Mouse (Mus musculus) left cerebral cortex, postnatal 14 days (tissue): ENCODE data around the gene Itpr1. TPM values are rescaled to one million over a fixed set of nuclear protein-coding genes. Genes with fewer than 3 reads are reported as not detected.

ENCODE experiments used
- DNase-seq, 2 experiments: peaks; one replicate each; pipeline ENCODE4 v3.0.0; 2021 to 2022; ENCODE audit warnings: low spot score in 2 of 2, mixed read lengths in 1 of 2
- intact Hi-C: fragments of 180-260 bp; cut with DNase I; formaldehyde crosslinking; loops from one replicate; pipeline ENCODE4 v1.15.1; 2025
- total RNA-seq, 2 experiments: library from RNA; stranded (reverse); gene quantifications; 2 replicates each; pipeline ENCODE4 v1.2.3; 2021

Gene Itpr1
- total RNA-seq, 2 experiments from 2014 or later: 156 to 179 TPM

GRCm38 (mm10) chr6:108413006-108413405 is 200.1 kb downstream of the Itpr1 start:
- no peak for DNase-seq
- intact Hi-C loops: no loop called here

- intact Hi-C loops: no loop called here
- no peak for DNase-seq
Measured at GRCm38 (mm10) chr6:108413593-108413992, 200.7 kb downstream of the Itpr1 start.

DNA sequence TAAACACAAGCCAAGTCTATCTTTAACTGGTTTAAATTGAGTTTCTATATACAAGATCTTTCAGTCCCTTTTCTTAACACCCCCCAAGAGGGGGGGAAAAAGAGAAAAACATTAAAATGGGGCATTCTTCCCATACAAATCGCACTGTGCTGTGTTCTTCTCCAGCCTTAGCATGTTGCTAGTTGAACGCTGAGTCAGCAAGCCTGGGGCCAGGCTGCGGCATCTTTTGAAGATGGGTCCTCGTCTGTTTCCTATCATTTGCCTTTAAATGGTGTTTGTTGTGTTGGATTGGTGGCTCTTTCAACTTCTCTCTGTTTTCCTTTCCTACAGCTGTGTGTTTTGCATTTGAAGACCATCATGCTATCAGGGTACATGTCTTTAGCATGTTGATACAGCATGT is 203.0 kb downstream of the Itpr1 start:
- intact Hi-C loops: loop anchor here (2.0 kb wide), 1 partner anchor 321 kb away; no protein-coding TSS in a partner anchor
- no peak for DNase-seq

- DNase-seq: peak; percentile 71 to 78
- intact Hi-C loops: loop anchor here (2.0 kb wide), 1 partner anchor 319 kb away; no protein-coding TSS in a partner anchor
Measured at GRCm38 (mm10) chr6:108417508-108417907, 204.6 kb downstream of the Itpr1 start.

DNA sequence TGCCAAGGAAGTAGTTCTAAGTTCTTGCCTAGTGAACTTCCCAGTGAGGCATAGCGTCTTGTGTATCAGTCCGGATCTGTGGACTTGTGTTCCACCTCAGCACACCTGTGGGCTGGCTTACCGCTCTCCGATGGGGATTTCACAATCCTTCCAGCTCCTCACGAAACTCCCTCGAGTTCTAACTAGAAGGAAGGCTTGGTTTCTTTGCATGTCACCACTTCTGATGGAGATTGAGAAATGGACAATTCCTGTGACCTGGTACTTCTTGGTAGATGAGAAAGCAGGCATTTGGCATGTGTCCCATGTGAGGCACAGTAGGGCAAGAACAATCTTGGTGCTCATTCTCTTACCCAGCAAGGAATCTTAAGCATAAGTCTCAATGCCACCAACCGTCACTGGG is 205.3 kb downstream of the Itpr1 start:
- DNase-seq: no peak
- intact Hi-C loops: loop anchor here (2.0 kb wide), 1 partner anchor 293 kb away; no protein-coding TSS in a partner anchor

DNA sequence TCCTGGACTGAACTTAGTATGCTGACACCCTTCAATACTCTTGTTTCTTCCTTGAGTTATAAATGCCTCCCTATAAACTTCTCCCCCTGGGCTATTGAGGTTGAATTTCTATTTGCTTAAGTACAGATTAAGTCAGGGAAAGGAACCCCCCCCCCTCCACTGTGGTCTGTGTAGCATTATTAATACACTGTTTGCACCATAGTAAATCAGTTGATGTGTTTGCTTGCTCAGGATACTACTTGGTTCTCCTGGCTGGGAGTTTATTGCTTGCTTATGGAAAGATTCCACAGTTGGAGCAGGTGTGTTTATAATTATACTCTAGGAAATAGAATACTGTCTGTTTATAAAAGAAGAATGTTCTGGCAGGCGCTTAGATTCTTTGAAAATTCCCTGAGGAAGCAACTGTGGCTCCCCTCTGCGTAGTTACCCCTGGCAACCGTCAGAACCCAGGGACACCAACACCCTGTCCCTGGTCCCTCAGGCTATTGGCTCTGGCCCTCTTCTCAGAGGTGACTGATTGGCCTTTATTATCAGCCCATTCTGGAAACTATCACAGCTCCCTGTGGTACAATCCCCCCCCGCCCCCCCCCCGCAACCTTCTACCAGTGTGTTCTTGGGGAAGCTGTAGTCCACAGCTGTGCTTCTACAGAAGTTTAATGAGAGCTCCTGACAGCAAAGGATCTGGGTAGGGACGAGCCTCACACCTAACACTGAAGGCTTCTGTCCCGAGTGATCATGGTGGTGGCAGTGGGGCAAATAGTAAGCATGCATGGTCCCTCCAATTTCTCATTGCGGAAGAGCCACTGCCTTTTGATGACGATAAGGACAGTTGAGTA is 212.1 kb downstream of the Itpr1 start:
- intact Hi-C loops: loop anchor here (5.0 kb wide), 1 partner anchor 77 kb away; no protein-coding TSS in a partner anchor

DNA sequence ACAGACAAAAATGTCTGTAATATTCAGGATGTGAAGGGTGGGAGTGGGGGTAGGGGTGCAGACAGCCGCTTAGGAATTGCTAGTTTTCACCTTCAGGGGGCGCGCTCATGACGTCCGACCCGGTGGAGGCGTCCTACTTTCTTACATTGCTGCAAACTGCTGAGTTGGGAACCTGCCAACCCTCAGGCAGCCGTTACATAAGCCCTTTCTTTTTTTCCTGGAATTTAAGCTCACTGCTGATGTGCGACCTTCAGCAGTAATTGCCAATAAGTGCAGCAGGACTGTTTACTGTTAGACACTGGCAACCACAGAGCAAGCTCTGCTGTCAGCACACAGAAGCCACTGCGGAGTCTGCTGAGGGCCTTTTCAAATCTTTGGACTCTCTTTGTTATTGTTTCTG is 213.9 kb downstream of the Itpr1 start:
- DNase-seq: peak; percentile 92 to 96
- intact Hi-C loops: loop anchor here (1.0 to 5.0 kb wide), 2 partner anchors 76 to 235 kb away; no protein-coding TSS in a partner anchor

More for the DNA sequence above, 212.1 kb downstream of the Itpr1 start:
- DNase-seq: no peak

DNA sequence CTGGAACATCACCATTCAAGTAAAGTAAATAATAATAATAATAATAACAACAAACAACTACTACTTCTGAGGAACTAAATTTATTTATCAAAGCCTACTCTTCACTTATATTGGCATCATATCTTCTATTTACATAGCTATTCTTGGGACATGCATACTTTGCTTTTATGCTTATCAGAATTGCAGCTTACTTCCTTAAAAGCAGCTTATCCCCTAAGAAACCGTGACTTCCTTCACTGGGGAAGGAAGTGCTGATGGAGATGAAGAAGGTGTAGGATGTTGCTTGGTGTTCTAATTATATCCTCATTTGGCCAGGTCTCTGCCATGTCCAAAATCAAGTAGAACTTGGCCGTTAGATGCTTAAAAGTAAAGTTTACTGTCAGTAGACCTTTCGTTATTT is 215.5 kb downstream of the Itpr1 start:
- DNase-seq: no peak
- intact Hi-C loops: loop anchor here (5.0 kb wide), 1 partner anchor 74 kb away; no protein-coding TSS in a partner anchor

GRCm38 (mm10) chr6:108429950-108430349 is 217.1 kb downstream of the Itpr1 start:
- intact Hi-C loops: loop anchor here (5.0 kb wide), 1 partner anchor 72 kb away; no protein-coding TSS in a partner anchor
- DNase-seq: no peak

DNA sequence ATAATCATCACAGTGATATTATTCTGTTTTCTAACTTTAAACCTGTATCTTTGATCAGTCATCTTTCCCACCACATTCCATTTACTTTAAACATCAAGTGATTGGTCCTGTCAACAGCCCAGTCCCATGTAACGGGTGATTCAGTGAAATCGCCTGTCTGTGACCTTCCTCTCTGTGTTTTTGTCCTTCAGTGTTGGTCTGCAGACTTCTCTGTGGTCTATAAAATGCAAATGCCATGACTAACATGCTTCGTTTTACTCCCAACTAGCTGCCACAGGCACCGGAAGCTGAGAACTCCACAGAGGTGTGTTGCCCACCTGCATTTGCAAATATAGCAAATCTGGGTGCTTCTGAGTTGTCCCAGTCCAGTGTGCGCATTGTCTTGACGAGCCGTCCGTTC is 218.3 kb downstream of the Itpr1 start:
- intact Hi-C loops: no loop called here
- no peak for DNase-seq

DNA sequence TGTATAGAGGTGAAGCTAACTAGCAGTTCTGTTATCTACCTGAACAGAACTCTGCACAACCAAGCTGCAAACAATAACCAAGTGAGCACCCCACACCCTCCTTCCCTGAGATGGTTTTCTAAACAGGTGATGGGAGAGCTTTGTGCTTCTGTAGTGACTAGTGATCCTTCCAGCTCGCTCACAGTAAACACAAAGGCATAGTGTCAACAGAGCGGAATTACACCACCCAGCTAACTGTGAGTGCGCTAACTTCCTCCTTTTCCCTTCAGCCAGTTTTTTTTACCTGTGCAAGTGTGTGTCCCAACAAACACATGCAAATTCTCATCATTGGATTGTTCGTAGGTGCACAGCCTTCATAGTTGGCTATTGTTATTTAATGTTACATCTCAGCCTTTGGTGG is 219.9 kb downstream of the Itpr1 start:
- intact Hi-C loops: no loop called here
- no peak for DNase-seq

DNA sequence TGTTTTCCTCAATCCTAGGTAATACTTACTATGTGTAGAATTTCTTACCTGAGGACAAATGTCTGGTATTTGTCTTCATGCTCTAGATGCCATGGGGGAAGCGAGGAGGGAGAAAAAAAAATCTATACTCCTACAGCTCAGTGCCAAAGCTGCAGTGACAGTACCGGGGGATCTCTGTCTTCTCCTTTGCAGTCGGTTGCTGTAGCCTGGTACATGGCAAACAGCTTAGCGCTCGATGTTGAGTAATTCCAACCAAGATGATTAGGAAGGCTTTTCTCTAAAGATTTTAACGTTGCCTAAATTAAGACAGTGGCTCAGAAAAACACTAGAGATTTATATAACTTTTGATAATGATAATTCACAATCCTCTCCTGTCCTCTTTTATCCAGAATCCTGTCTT is 221.9 kb downstream of the Itpr1 start:
- intact Hi-C loops: no loop called here
- no peak for DNase-seq

- DNase-seq: no peak
- intact Hi-C loops: no loop called here
Measured at GRCm38 (mm10) chr6:108435467-108435866, 222.6 kb downstream of the Itpr1 start.

GRCm38 (mm10) chr6:108436608-108437007 is 223.7 kb downstream of the Itpr1 start:
- intact Hi-C loops: no loop called here
- no peak for DNase-seq

- intact Hi-C loops: no loop called here
- DNase-seq: no peak
Measured at GRCm38 (mm10) chr6:108441290-108441689, 228.4 kb downstream of the Itpr1 start.

DNA sequence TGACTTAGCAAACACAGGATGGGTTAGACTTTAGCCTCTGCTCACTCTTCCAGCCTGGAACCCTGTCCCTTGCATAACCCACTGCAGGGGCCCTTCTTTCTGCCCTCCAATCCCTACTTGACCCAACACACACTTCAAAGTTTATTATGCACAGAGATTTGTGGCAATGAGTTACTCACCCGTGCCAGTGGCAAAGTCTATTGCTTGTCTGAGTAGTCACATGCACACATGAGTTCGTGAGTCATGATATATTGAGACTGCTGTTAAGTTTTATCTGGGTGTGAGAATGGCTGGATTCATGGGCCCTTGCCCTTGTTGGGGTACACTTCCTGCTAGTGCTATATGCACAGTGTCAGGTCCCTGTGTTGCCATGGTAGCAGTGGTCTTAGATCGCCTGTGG is 229.4 kb downstream of the Itpr1 start:
- DNase-seq: no peak
- intact Hi-C loops: no loop called here

DNA sequence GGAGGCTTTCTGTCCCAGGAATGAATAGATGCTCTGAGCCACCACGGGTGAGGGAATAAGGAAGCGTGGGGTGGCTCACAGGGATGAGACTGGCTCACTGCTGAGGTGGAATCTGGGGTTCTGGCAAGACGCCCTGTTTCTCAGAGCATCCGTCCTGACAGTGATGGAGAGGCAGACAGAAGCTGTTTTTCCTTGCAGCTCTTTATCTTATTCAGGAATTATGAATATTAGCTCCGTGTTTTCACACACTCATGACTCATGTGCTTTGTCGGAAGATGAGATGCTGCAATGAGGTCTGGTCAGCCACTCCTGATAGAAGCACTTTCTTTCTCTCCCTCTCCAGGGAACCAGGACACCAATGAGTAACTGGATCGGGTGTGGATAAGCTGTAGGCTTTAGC is 231.5 kb downstream of the Itpr1 start:
- intact Hi-C loops: no loop called here
- DNase-seq: peak in 1 of 2 experiments; percentile 66

DNA sequence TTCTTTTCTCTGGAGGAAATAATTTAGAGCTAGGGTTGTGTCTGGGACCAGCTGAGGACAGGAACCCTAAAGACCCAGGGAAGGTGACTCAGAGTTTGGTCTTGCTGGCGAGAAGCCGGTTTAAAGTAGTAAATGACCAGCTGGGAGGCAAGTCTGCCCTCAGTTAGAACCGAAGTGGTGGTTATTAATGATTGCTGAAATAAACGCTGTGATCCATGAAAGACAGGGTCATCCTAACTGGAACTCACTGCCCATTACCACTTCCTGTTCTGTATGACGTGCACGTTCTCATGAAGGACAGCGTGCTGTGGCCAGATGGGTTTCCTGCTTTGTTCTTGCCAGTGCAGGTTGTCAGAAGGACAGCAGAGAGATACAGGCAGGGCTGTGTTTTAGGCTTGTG is 232.1 kb downstream of the Itpr1 start:
- intact Hi-C loops: no loop called here
- no peak for DNase-seq

GRCm38 (mm10) chr6:108446766-108447165 is 233.9 kb downstream of the Itpr1 start:
- DNase-seq: no peak

GRCm38 (mm10) chr6:108447179-108447845 is 234.4 kb downstream of the Itpr1 start:
- DNase-seq: peak in 1 of 2 experiments; percentile 34
- intact Hi-C loops: no loop called here

More at GRCm38 (mm10) chr6:108446766-108447165, 233.9 kb downstream of the Itpr1 start:
- intact Hi-C loops: no loop called here
